Mouse (Mus musculus) bone marrow, adult 2 months (tissue): Measurements from ENCODE around the gene Gm9922.

ENCODE experiments used
- CTCF ChIP-seq: fragments of 200-500 bp; IDR thresholded peaks from 2 replicates; pipeline ENCODE4 v1.5.1; 2011; ENCODE audit warnings: low read length, control low read depth; ENCODE audit not compliant: control insufficient read depth, insufficient read depth
- POLR2A ChIP-seq: fragments of 200-500 bp; IDR thresholded peaks from 2 replicates; pipeline ENCODE4 v1.6.1; 2011; ENCODE audit warnings: low read depth, mild to moderate bottlenecking, control low read depth, low read length, borderline replicate concordance; ENCODE audit not compliant: control insufficient read depth

GRCm38 (mm10) chr14:101707088-101707487, 22.5 kb downstream of the Gm9922 start:
- TF ChIP-seq POLR2A (no peak), CTCF (no peak)
